Comparison of ENCODE assay signal across 11 mouse cellular contexts in genomic region chr17:83699062-83699724, GRCm38 (mm10). TPM values are rescaled to one million over a fixed set of nuclear protein-coding genes. Genes with fewer than 3 reads are reported as not detected.
DNase-seq lines count a peak whose midpoint lies in the region; ATAC-seq and TF ChIP-seq lines count a peak whose summit lies in the region.
"Had no signal": no experiment of that assay in that cellular context is flagged by ENCODE, and none has a peak within 500 bp of the region (broad histone marks: within the 10 kb centered on the region; RNA-seq: fewer than 3 reads in every experiment).

No protein-coding gene starts in this region.

- no peaks in the 10 kb centered on the region for H3K36me3 ChIP-seq in intestine, postnatal 0 days (ENCODE audit: control insufficient read depth, insufficient read depth)
- H3K36me3 ChIP-seq in lung, embryonic 14.5 days (ENCODE audit: insufficient read depth): no peaks in the 10 kb centered on the region
- no peaks in the 10 kb centered on the region for H3K36me3 ChIP-seq in stomach, postnatal 0 days (ENCODE audit: control insufficient read depth, insufficient read depth, low read length)
- H3K36me3 ChIP-seq: embryonic facial prominence, embryonic 12.5 days; heart, embryonic 15.5 days had no signal

- no peak overlapping the region for H3K4me3 ChIP-seq in intestine, postnatal 0 days (ENCODE audit: low read depth, low read length)
- H3K4me3 ChIP-seq in lung, embryonic 14.5 days (ENCODE audit: low read depth, low read length): no peak overlapping the region
- no peak overlapping the region for H3K4me3 ChIP-seq in stomach, postnatal 0 days (ENCODE audit: low read depth, low read length)
- H3K4me3 ChIP-seq: embryonic facial prominence, embryonic 12.5 days; heart, embryonic 15.5 days had no signal

- H3K4me1 ChIP-seq in intestine, postnatal 0 days (replicated peaks; ENCODE audit: control insufficient read depth, insufficient read depth, low read length): no peaks in the 10 kb centered on the region
- H3K4me1 ChIP-seq in lung, embryonic 14.5 days (ENCODE audit: insufficient read depth): no peaks in the 10 kb centered on the region
- H3K4me1 ChIP-seq in stomach, postnatal 0 days (replicated peaks; ENCODE audit: control insufficient read depth, insufficient read depth): no peaks in the 10 kb centered on the region
- H3K4me1 ChIP-seq: embryonic facial prominence, embryonic 12.5 days; heart, embryonic 15.5 days had no signal

- H3K9me3 ChIP-seq in intestine, postnatal 0 days (ENCODE audit: control insufficient read depth): no peaks in the 10 kb centered on the region
- H3K9me3 ChIP-seq in lung, embryonic 14.5 days (ENCODE audit: low read depth, low read length): no peaks in the 10 kb centered on the region
- H3K9me3 ChIP-seq in stomach, postnatal 0 days (ENCODE audit: control insufficient read depth, low read length): no peaks in the 10 kb centered on the region
- H3K9me3 ChIP-seq: embryonic facial prominence, embryonic 12.5 days; heart, embryonic 15.5 days had no signal

- TF ChIP-seq CTCF in intestine, postnatal 0 days (IDR thresholded peaks at IDR 0.05; ENCODE audit: low read depth): no peak
- TF ChIP-seq CTCF in lung, embryonic 14.5 days (IDR thresholded peaks at IDR 0.05; ENCODE audit: low read depth): no peak
- TF ChIP-seq CTCF in stomach, postnatal 0 days (IDR thresholded peaks at IDR 0.05; ENCODE audit: low read depth): no peak

- no peak overlapping the region for H3K27ac ChIP-seq in intestine, postnatal 0 days (ENCODE audit: low read depth, low read length)
- H3K27ac ChIP-seq in lung, embryonic 14.5 days (ENCODE audit: low read depth): 0 out of 2 replicates have a peak overlapping the region, but pooled peaks have one; percentile 1
- peak overlapping the region; percentile 83 for H3K27ac ChIP-seq in stomach, postnatal 0 days (replicated peaks)
- H3K27ac ChIP-seq: embryonic facial prominence, embryonic 12.5 days; heart, embryonic 15.5 days had no signal

- DNase-seq in urinary bladder, postnatal 36 days (ENCODE audit: low spot score in 2 of 2): peak; percentile 47 to 64
- no peak for DNase-seq in urinary bladder, postnatal 10 days (ENCODE audit: low spot score)
- peak; percentile 47 for DNase-seq in lung, embryonic 14.5 days
- peak; percentile 81 for DNase-seq in stomach, postnatal 0 days (ENCODE audit: low spot score)
- DNase-seq in right cerebral cortex, postnatal 36 days (ENCODE audit: low spot score in 2 of 2): no peak
- no peak for DNase-seq in gastrocnemius, postnatal 4 days (ENCODE audit: low spot score in 2 of 2)
- DNase-seq in gastrocnemius, adult 18-20 months (ENCODE audit: low spot score): no peak

- peak; percentile 97 for ATAC-seq in intestine, postnatal 0 days
- ATAC-seq in lung, embryonic 14.5 days (ENCODE audit: insufficient read depth): 0 out of 2 replicates have a peak, but pooled peaks have one; percentile 28
- ATAC-seq in stomach, postnatal 0 days (ENCODE audit: low FRiP score, low TSS enrichment): peak; percentile 95

- TF ChIP-seq EP300 in stomach, postnatal 0 days (optimal IDR thresholded peaks at IDR 0.05): peak; percentile 46

- no peak overlapping the region for H3K4me2 ChIP-seq in intestine, postnatal 0 days (replicated peaks; ENCODE audit: low read depth)
- no peak overlapping the region for H3K4me2 ChIP-seq in lung, embryonic 14.5 days
- no peak overlapping the region for H3K4me2 ChIP-seq in stomach, postnatal 0 days (replicated peaks; ENCODE audit: low read depth)
- H3K4me2 ChIP-seq: embryonic facial prominence, embryonic 12.5 days; heart, embryonic 15.5 days had no signal

- H3K27me3 ChIP-seq in intestine, postnatal 0 days (replicated peaks; ENCODE audit: control insufficient read depth, insufficient read depth, low read length): no peaks in the 10 kb centered on the region
- H3K27me3 ChIP-seq in lung, embryonic 14.5 days (ENCODE audit: insufficient read depth, low read length): no peaks in the 10 kb centered on the region
- H3K27me3 ChIP-seq in stomach, postnatal 0 days (ENCODE audit: control insufficient read depth, insufficient read depth, low read length): no peaks in the 10 kb centered on the region
- H3K27me3 ChIP-seq: CH12.LX; embryonic facial prominence, embryonic 12.5 days; heart, embryonic 15.5 days had no signal

- no peak overlapping the region for H3K9ac ChIP-seq in intestine, postnatal 0 days (ENCODE audit: low read depth, low read length)
- no peak overlapping the region for H3K9ac ChIP-seq in lung, embryonic 14.5 days
- no peak overlapping the region for H3K9ac ChIP-seq in stomach, postnatal 0 days (ENCODE audit: low read length)
- H3K9ac ChIP-seq: embryonic facial prominence, embryonic 12.5 days; heart, embryonic 15.5 days had no signal

- whole genome bisulfite sequencing in intestine, postnatal 0 days: 40% methylated on average over 8 of the region's 8 CpGs
- WGBS in lung, embryonic 14.5 days: 79% methylated on average over 8 of the region's 8 CpGs
- 66% methylated on average over 8 of the region's 8 CpGs for WGBS in stomach, postnatal 0 days

RNA-seq across cellular contexts. Expression of gene Mta3, which starts 6.8 kb away (rescaled TPM):
- polyA plus RNA-seq in intestine, postnatal 0 days (2015; fragmentation: Nextera tagmentation; extraction: Ambion mirVana): 29.8 and 30.2 TPM in 2 replicates
- polyA plus RNA-seq in lung, embryonic 14.5 days (2014; fragmentation: Nextera tagmentation; extraction: Ambion mirVana): 39.9 and 41.0 TPM in 2 replicates
- 44.2 and 47.6 TPM in 2 replicates for polyA plus RNA-seq in stomach, postnatal 0 days (2015; fragmentation: Nextera tagmentation; extraction: Ambion mirVana)
- 10 to 100 TPM; 20.0 to 20.9 TPM for total RNA-seq in gastrocnemius, postnatal 4 days (2021)
- total RNA-seq in gastrocnemius, adult 18-20 months (2021): 1 to 10 TPM; 7.9 to 8.4 TPM

Comparison
In these comparisons a context has a peak if more than half of its experiments do, and no peak if none do; other contexts are left out.
1. DNase-seq: peak in urinary bladder, postnatal 36 days (2 of 2), lung, embryonic 14.5 days (single experiment) and stomach, postnatal 0 days (single experiment); none in urinary bladder, postnatal 10 days (single experiment), right cerebral cortex, postnatal 36 days (0 of 2), gastrocnemius, postnatal 4 days (0 of 2) and gastrocnemius, adult 18-20 months (single experiment).
2. ATAC-seq: peak in every context shown above with its lines; median percentile 97 in intestine, postnatal 0 days; 95 in stomach, postnatal 0 days; 28 in lung, embryonic 14.5 days.